Mouse (Mus musculus): ENCODE measurements at regions not wholly inside any gene's neighbourhood (a gene's known extent, or its start where the extent isn't known, plus 50 kb on each side); places are given as distances from the start of the nearest gene placed in this dataset.

- 72% methylated on average over 2 of the region's 2 CpGs for WGBS
- no peaks in the 10 kb centered on the region for H3K9me3 ChIP-seq (replicated peaks)
Measured at GRCm38 (mm10) chr1:52342127-52342526, 109.1 kb upstream of the Gls start.

GRCm38 (mm10) chr1:52338704-52339103, 105.7 kb upstream of the Gls start:
- no peaks in the 10 kb centered on the region for H3K9me3 ChIP-seq (replicated peaks)
- no peaks in the 10 kb centered on the region for H3K36me3 ChIP-seq
- WGBS, result 69% methylated on average over 3 of the region's 3 CpGs
- H3K9ac ChIP-seq, result no peak overlapping the region
- no peak overlapping the region for H3K27ac ChIP-seq
- ATAC-seq (replicated peaks; ENCODE audit: insufficient number of reproducible peaks, insufficient read depth, low FRiP score, low read depth), result no peak
- no peaks in the 10 kb centered on the region for H3K4me1 ChIP-seq (replicated peaks)
- no peak overlapping the region for H3K4me3 ChIP-seq
- H3K4me2 ChIP-seq, result no peak overlapping the region
- no peaks in the 10 kb centered on the region for H3K27me3 ChIP-seq

More at GRCm38 (mm10) chr1:52342127-52342526, 109.1 kb upstream of the Gls start:
- H3K27ac ChIP-seq, result no peak overlapping the region
- no peak overlapping the region for H3K4me2 ChIP-seq
- no peaks in the 10 kb centered on the region for H3K27me3 ChIP-seq
- no peaks in the 10 kb centered on the region for H3K4me1 ChIP-seq (replicated peaks)
- H3K9ac ChIP-seq, result no peak overlapping the region
- no peak overlapping the region for H3K4me3 ChIP-seq
- no peak for ATAC-seq (replicated peaks; ENCODE audit: insufficient number of reproducible peaks, insufficient read depth, low FRiP score, low read depth)
- no peaks in the 10 kb centered on the region for H3K36me3 ChIP-seq

GRCm38 (mm10) chr1:52338243-52338642, 105.2 kb upstream of the Gls start:
- no peaks in the 10 kb centered on the region for H3K4me1 ChIP-seq (replicated peaks)
- H3K4me3 ChIP-seq, result no peak overlapping the region
- H3K9ac ChIP-seq, result no peak overlapping the region
- no peaks in the 10 kb centered on the region for H3K36me3 ChIP-seq
- 78% methylated on average over 6 of the region's 6 CpGs for WGBS
- no peak overlapping the region for H3K4me2 ChIP-seq
- H3K27ac ChIP-seq, result no peak overlapping the region
- no peak for ATAC-seq (replicated peaks; ENCODE audit: insufficient number of reproducible peaks, insufficient read depth, low FRiP score, low read depth)
- H3K27me3 ChIP-seq, result no peaks in the 10 kb centered on the region
- H3K9me3 ChIP-seq (replicated peaks), result no peaks in the 10 kb centered on the region

- ATAC-seq (replicated peaks; ENCODE audit: insufficient number of reproducible peaks, insufficient read depth, low FRiP score, low read depth), result no peak
- 68% methylated on average over 3 of the region's 3 CpGs for WGBS
Measured at GRCm38 (mm10) chr1:52336696-52337095, 103.7 kb upstream of the Gls start.

GRCm38 (mm10) chr1:52332013-52332412, 99.0 kb upstream of the Gls start:
- H3K36me3 ChIP-seq, result no peaks in the 10 kb centered on the region
- H3K27me3 ChIP-seq, result no peaks in the 10 kb centered on the region
- no peak overlapping the region for H3K4me3 ChIP-seq
- H3K4me1 ChIP-seq (replicated peaks), result peaks cover 3% of the 10 kb centered on the region; the same call in 1 of the 2 replicates
- WGBS, result 64% methylated on average over 12 of the region's 12 CpGs
- no peak overlapping the region for H3K9ac ChIP-seq
- H3K27ac ChIP-seq, result no peak overlapping the region
- 0 out of 2 replicates have a peak overlapping the region, but pooled peaks have one; percentile 11 for H3K4me2 ChIP-seq
- ATAC-seq (replicated peaks; ENCODE audit: insufficient number of reproducible peaks, insufficient read depth, low FRiP score, low read depth), result no peak
- H3K9me3 ChIP-seq (replicated peaks), result no peaks in the 10 kb centered on the region

More at GRCm38 (mm10) chr1:52336696-52337095, 103.7 kb upstream of the Gls start:
- H3K27ac ChIP-seq, result no peak overlapping the region
- H3K36me3 ChIP-seq, result no peaks in the 10 kb centered on the region
- H3K4me2 ChIP-seq, result no peak overlapping the region
- H3K4me3 ChIP-seq, result no peak overlapping the region
- peaks cover 3% of the 10 kb centered on the region; the same call in 1 of the 2 replicates for H3K4me1 ChIP-seq (replicated peaks)
- H3K27me3 ChIP-seq, result no peaks in the 10 kb centered on the region
- no peak overlapping the region for H3K9ac ChIP-seq
- H3K9me3 ChIP-seq (replicated peaks), result no peaks in the 10 kb centered on the region

GRCm38 (mm10) chr1:52331442-52331841, 98.4 kb upstream of the Gls start:
- Histone ChIP-seq H3K4me2 (no peak overlapping the region), H3K9me3 (replicated peaks) (no peaks in the 10 kb centered on the region), H3K4me3 (no peak overlapping the region), H3K27me3 (no peaks in the 10 kb centered on the region), H3K4me1 (replicated peaks) (peaks cover 3% of the 10 kb centered on the region; the same call in 1 of the 2 replicates), H3K36me3 (no peaks in the 10 kb centered on the region), H3K9ac (no peak overlapping the region), H3K27ac (no peak overlapping the region)
- 30% methylated on average over 4 of the region's 4 CpGs for WGBS
- no peak for ATAC-seq (replicated peaks; ENCODE audit: insufficient number of reproducible peaks, insufficient read depth, low FRiP score, low read depth)

- no peaks in the 10 kb centered on the region for H3K27me3 ChIP-seq
- H3K27ac ChIP-seq, result no peak overlapping the region
- WGBS, result 88% methylated on average over 6 of the region's 6 CpGs
- H3K9ac ChIP-seq, result no peak overlapping the region
- no peak overlapping the region for H3K4me2 ChIP-seq
- peaks cover 3% of the 10 kb centered on the region; the same call in 1 of the 2 replicates for H3K4me1 ChIP-seq (replicated peaks)
- no peak for ATAC-seq (replicated peaks; ENCODE audit: insufficient number of reproducible peaks, insufficient read depth, low FRiP score, low read depth)
- H3K36me3 ChIP-seq, result no peaks in the 10 kb centered on the region
- H3K9me3 ChIP-seq (replicated peaks), result no peaks in the 10 kb centered on the region
- no peak overlapping the region for H3K4me3 ChIP-seq
Measured at GRCm38 (mm10) chr1:52330496-52330895, 97.5 kb upstream of the Gls start.

GRCm38 (mm10) chr1:52328507-52328906, 95.5 kb upstream of the Gls start:
- no peak overlapping the region for H3K9ac ChIP-seq
- ATAC-seq (replicated peaks; ENCODE audit: insufficient number of reproducible peaks, insufficient read depth, low FRiP score, low read depth), result no peak
- H3K9me3 ChIP-seq (replicated peaks), result no peaks in the 10 kb centered on the region
- no peak overlapping the region for H3K27ac ChIP-seq
- no peaks in the 10 kb centered on the region for H3K27me3 ChIP-seq
- H3K4me3 ChIP-seq, result no peak overlapping the region
- peaks cover 3% of the 10 kb centered on the region; the same call in 1 of the 2 replicates for H3K4me1 ChIP-seq (replicated peaks)
- no peak overlapping the region for H3K4me2 ChIP-seq
- H3K36me3 ChIP-seq, result no peaks in the 10 kb centered on the region

GRCm38 (mm10) chr1:52324356-52324755, 91.3 kb upstream of the Gls start:
- H3K4me3 ChIP-seq, result no peak overlapping the region
- 80% methylated on average over 2 of the region's 2 CpGs for WGBS
- no peaks in the 10 kb centered on the region for H3K9me3 ChIP-seq (replicated peaks)
- H3K36me3 ChIP-seq, result no peaks in the 10 kb centered on the region
- H3K4me1 ChIP-seq (replicated peaks), result no peaks in the 10 kb centered on the region
- H3K9ac ChIP-seq, result no peak overlapping the region
- H3K4me2 ChIP-seq, result no peak overlapping the region
- H3K27ac ChIP-seq, result no peak overlapping the region
- ATAC-seq (replicated peaks; ENCODE audit: insufficient number of reproducible peaks, insufficient read depth, low FRiP score, low read depth), result no peak
- H3K27me3 ChIP-seq, result no peaks in the 10 kb centered on the region

- Histone ChIP-seq H3K27me3 (no peaks in the 10 kb centered on the region), H3K27ac (no peak overlapping the region), H3K4me1 (replicated peaks) (no peaks in the 10 kb centered on the region), H3K4me3 (no peak overlapping the region), H3K9ac (no peak overlapping the region), H3K9me3 (replicated peaks) (no peaks in the 10 kb centered on the region), H3K36me3 (no peaks in the 10 kb centered on the region), H3K4me2 (no peak overlapping the region)
- WGBS, result 79% methylated on average over 3 of the region's 3 CpGs
- ATAC-seq (replicated peaks; ENCODE audit: insufficient number of reproducible peaks, insufficient read depth, low FRiP score, low read depth), result no peak
Measured at GRCm38 (mm10) chr1:52312076-52312633, 79.1 kb upstream of the Gls start.

GRCm38 (mm10) chr1:52306892-52307291, 73.9 kb upstream of the Gls start:
- Histone ChIP-seq H3K27me3 (no peaks in the 10 kb centered on the region), H3K9me3 (replicated peaks) (no peaks in the 10 kb centered on the region), H3K36me3 (no peaks in the 10 kb centered on the region), H3K27ac (no peak overlapping the region), H3K9ac (no peak overlapping the region), H3K4me3 (no peak overlapping the region), H3K4me2 (no peak overlapping the region), H3K4me1 (replicated peaks) (0 out of 2 replicates have a peak, but pooled peaks cover 2% of the 10 kb centered on the region)
- no peak for ATAC-seq (replicated peaks; ENCODE audit: insufficient number of reproducible peaks, insufficient read depth, low FRiP score, low read depth)
- 67% methylated on average over 6 of the region's 6 CpGs for WGBS
